Mouse (Mus musculus): ENCODE results near the gene 3110070M22Rik. TPM values are rescaled to one million over a fixed set of nuclear protein-coding genes. Genes with fewer than 3 reads are reported as not detected.
"Not testable (repeated sequence)": the region's sequence is repeated elsewhere in the genome, so short reads cannot be mapped to it uniquely, and the experiment has no call there.

3110070M22Rik gene
- polyA plus RNA-seq (2015; fragmentation: Nextera tagmentation; extraction: Ambion mirVana), result 1.7 and 2.3 TPM in 2 replicates

DNA sequence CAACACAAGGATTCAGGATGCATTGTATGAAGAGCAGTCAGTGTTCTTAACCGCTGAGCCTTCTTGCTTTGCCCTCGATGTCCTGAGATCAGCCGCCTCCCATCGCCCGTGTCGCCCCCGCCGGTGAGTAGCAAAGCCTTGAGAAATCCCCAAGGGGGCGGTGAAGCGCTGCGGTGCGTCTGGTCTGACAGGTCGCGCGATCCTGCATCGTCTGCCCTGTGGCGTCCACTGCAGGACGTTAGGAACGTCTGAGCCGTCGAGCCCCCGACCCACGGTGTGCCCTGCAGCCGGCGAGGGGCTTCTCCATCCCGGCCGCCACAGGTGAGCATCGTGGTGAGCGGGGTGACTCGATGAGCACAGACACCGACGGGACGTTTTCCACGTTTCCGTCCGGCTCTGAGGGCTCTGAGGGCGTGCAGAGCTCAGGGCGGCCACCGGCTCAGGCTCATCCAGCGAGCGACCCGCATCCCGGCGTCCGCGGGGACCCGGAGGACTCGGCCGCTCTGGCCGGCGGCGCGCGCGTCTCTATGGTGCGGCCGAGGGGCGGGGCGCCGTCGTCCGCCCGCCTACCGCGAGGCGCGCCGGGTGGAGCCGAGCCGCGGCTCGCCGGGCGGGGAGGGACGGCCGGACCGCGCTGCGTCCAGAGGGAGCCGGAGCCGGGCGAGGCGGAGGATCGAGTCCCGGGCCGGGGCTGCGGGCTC, at the start of gene 3110070M22Rik, which contains the start of gene Tmem267:
TSS of gene 3110070M22Rik (minus strand) at position 504 of the 701 bp plus-strand sequence.
TSS of gene Tmem267 (plus strand) at position 160 of the 701 bp plus-strand sequence.
- Histone ChIP-seq H3K36me3 (peaks cover 47% of the 10 kb centered on the region), H3K27me3 (no peaks in the 10 kb centered on the region), H3K9ac (0 out of 2 replicates have a peak within 1 kb of the TSS, but pooled peaks have one; percentile 37), H3K4me1 (no peaks in the 10 kb centered on the region), H3K27ac (peak within 1 kb of the TSS; percentile 1; the same call in 1 of the 2 replicates), H3K9me3 (peaks cover 18% of the 10 kb centered on the region), H3K4me2 (peak within 1 kb of the TSS; percentile 41), H3K4me3 (no peak within 1 kb of the TSS)
- WGBS, result 80% methylated on average over 87 of the region's 87 CpGs
- no peak for ATAC-seq (ENCODE audit: insufficient number of reproducible peaks, insufficient read depth, low FRiP score, low TSS enrichment, low read depth)

DNA sequence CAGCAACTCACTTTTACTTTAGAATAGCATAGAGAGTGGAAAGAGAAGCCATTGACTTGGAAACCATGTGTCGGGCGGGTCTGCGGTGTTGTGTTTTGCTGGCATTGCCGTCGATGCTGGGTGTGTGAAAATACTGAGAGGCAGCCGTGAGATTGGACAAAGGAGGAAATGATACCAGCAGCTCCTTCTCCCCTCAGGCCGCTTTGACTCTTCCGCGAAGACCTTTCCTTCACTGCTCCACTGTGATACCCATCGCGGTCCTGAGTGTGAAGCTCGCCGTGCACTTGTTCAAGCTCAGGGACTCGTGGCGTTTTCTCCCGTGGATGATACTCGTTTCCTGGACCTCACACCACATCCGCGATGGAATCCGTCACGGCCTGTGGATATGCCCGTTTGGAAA, 6.8 kb upstream of the 3110070M22Rik start:
- H3K4me3 ChIP-seq, H3K9ac ChIP-seq, H3K27me3 ChIP-seq, H3K36me3 ChIP-seq, H3K27ac ChIP-seq, H3K4me1 ChIP-seq, H3K4me2 ChIP-seq: not testable (repeated sequence)
- peak; percentile 16; the same call in 1 of the 2 replicates for ATAC-seq (ENCODE audit: insufficient number of reproducible peaks, insufficient read depth, low FRiP score, low TSS enrichment, low read depth)
- peaks cover 21% of the 10 kb centered on the region for H3K9me3 ChIP-seq
- 94% methylated on average over 13 of the region's 22 CpGs for WGBS

DNA sequence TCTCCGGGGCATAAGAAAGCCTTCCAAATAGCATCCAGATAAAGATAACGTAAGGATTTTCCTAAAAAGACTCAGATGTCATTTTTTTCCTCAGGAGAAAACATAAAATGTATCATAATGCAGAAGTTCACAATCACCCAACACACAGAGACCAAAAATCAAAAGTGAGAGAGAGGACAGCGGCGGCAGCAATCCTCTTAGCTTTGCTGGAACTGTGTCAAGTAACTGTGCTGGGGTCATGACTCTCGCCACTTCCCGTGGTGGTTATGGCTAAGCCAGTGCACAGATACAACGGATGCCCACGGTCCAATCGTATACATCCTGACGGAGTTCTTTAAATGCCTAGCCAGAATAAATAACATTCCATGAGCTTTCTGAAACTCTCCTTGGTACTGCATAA, 3.9 kb upstream of the 3110070M22Rik start:
- H3K9ac ChIP-seq; ATAC-seq (ENCODE audit: insufficient number of reproducible peaks, insufficient read depth, low FRiP score, low TSS enrichment, low read depth): not testable (repeated sequence)
- 91% methylated on average over 10 of the region's 10 CpGs for WGBS

DNA sequence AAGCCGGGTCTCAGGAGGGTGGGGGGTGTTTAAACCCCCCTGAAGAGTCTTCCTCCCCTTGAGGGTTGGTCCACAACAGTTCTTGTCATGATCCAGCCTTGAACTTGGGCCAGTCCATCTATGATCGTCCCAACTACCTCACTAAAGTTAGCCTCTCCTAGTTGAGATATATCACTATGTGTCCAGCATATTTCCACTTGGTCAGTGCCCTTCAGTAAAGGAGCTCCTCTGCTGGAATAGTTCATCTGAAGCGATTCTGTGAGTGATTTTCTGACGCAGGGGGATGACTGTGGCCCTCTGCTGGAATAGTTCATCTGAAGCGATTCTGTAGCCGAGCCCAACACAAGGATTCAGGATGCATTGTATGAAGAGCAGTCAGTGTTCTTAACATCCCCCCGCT, 829 bp downstream of the 3110070M22Rik start:
- no peak for ATAC-seq (ENCODE audit: insufficient number of reproducible peaks, insufficient read depth, low FRiP score, low TSS enrichment, low read depth)
- no peaks in the 10 kb centered on the region for H3K4me1 ChIP-seq
- peaks cover 51% of the 10 kb centered on the region for H3K36me3 ChIP-seq
- peaks cover 18% of the 10 kb centered on the region for H3K9me3 ChIP-seq
- no peak overlapping the region for H3K27ac ChIP-seq
- no peak overlapping the region for H3K4me3 ChIP-seq
- H3K4me2 ChIP-seq, result peak overlapping the region; percentile 41
- H3K27me3 ChIP-seq, result no peaks in the 10 kb centered on the region
- 56% methylated on average over 7 of the region's 7 CpGs for whole genome bisulfite sequencing
- H3K9ac ChIP-seq, result no peak overlapping the region

More for the DNA sequence above, 3.9 kb upstream of the 3110070M22Rik start:
- H3K9me3 ChIP-seq, result peaks cover 22% of the 10 kb centered on the region
- H3K4me1 ChIP-seq, H3K27ac ChIP-seq, H3K4me3 ChIP-seq, H3K27me3 ChIP-seq, H3K4me2 ChIP-seq: not testable (repeated sequence)
- peaks cover 11% of the 10 kb centered on the region for H3K36me3 ChIP-seq

DNA sequence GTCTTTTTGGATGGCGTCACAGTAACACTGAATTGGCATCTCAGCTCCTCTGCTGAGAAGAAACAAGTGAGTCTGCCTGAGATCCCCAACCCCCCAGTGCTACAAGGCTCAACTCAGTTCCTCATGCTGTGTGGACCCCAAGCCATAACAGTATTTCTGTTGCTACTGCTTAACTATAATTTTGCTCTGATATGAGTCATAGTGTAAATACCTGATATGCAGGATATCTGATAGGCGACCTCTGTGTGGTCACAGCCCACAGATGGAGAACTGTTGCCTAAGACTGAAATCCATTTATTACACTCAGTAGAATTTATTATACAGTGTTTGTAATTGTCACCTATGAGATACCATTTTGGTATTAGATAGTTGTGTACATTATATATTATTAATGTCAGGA, 10.4 kb downstream of the 3110070M22Rik start:
- Histone ChIP-seq H3K36me3 (peaks cover 70% of the 10 kb centered on the region), H3K27ac (no peak overlapping the region), H3K4me2 (no peak overlapping the region), H3K4me1 (no peaks in the 10 kb centered on the region), H3K9ac (no peak overlapping the region), H3K27me3 (no peaks in the 10 kb centered on the region), H3K9me3 (no peaks in the 10 kb centered on the region), H3K4me3 (no peak overlapping the region)
- WGBS, result 89% methylated on average over 2 of the region's 2 CpGs
- ATAC-seq (ENCODE audit: insufficient number of reproducible peaks, insufficient read depth, low FRiP score, low TSS enrichment, low read depth), result no peak

DNA sequence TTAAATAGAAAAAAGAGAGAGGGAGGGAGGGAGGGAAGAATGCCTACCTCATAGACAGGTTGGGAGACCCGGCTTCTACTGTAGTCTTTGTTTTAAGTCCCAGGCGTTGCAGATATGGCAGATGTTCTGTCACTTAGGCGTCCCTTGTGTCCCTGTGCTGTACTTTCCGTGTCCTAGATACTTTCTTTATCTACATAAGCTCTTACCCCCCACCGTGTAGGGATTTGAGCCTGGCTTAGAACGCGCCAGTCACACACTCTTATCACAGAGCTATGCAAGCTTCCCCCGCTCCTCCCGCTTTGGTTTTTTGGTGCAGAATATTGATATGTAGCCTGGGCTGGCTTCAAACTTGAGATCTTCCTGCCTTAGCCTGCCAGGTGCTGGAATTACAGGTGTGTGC, 11.6 kb downstream of the 3110070M22Rik start:
- H3K9ac ChIP-seq, result no peak overlapping the region
- no peak for ATAC-seq (ENCODE audit: insufficient number of reproducible peaks, insufficient read depth, low FRiP score, low TSS enrichment, low read depth)
- no peak overlapping the region for H3K4me3 ChIP-seq
- no peaks in the 10 kb centered on the region for H3K4me1 ChIP-seq
- 90% methylated on average over 9 of the region's 9 CpGs for WGBS
- no peak overlapping the region for H3K27ac ChIP-seq
- H3K27me3 ChIP-seq, result no peaks in the 10 kb centered on the region
- peaks cover 77% of the 10 kb centered on the region for H3K36me3 ChIP-seq
- no peaks in the 10 kb centered on the region for H3K9me3 ChIP-seq
- no peak overlapping the region for H3K4me2 ChIP-seq

DNA sequence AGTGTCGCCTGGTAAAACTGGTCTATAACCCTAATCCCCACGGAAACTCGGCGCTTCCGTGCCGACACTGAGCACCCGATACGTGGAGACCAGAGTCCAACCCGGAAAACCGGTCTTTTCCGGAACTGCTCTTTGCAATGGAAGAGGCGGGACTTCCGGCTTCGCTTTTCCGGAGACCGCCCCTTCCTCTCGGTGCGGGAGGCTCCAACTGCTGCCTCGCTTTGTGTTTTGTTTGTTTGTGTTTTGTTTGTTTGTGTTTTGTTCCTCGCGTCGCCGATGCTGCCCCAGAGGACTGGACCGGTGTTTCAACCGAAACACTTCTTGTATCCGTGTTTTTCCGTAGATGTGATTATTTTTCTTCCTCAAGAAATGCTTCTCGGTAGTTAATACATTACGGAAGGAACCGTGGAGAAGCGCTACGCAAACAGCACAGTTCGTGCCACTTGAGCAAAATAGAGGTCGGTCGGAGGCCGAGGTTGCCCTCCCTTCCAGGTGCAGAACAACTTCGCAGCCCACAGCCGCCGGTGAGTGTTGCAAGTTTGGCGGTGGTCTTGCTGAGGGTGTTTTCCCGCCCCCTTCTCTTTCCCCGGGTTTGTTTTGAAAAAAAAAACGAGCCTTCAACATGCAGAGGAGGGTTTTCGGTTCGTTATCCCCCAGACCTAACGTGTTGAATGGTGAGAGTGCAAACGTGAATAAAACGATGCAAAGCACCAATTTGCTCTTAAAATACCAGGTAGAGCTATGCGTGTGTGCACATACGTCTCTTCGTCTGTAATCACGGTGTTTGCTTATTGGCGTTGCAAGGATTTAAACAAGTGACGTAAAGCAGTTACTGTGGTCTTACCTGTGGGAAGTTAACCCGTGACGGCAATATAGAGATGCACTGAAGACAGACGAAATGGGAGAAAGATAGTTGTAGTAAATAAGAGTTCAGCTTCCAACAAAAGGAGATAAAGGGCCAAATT, 25.3 kb downstream of the 3110070M22Rik start, which contains the start of gene 4833420G17Rik:
TSS of gene 4833420G17Rik (plus strand) at position 173 of the 965 bp plus-strand sequence.
- peak; percentile 94 for ATAC-seq (ENCODE audit: insufficient number of reproducible peaks, insufficient read depth, low FRiP score, low TSS enrichment, low read depth)
- 8% methylated on average over 57 of the region's 57 CpGs for WGBS
- Histone ChIP-seq H3K27ac (peak within 1 kb of the TSS; percentile 66), H3K4me2 (peak within 1 kb of the TSS; percentile 78), H3K4me3 (peak within 1 kb of the TSS; percentile 71), H3K36me3 (peaks cover 28% of the 10 kb centered on the region), H3K27me3 (no peaks in the 10 kb centered on the region), H3K9ac (peak within 1 kb of the TSS; percentile 87), H3K4me1 (peaks cover 14% of the 10 kb centered on the region), H3K9me3 (no peaks in the 10 kb centered on the region)

DNA sequence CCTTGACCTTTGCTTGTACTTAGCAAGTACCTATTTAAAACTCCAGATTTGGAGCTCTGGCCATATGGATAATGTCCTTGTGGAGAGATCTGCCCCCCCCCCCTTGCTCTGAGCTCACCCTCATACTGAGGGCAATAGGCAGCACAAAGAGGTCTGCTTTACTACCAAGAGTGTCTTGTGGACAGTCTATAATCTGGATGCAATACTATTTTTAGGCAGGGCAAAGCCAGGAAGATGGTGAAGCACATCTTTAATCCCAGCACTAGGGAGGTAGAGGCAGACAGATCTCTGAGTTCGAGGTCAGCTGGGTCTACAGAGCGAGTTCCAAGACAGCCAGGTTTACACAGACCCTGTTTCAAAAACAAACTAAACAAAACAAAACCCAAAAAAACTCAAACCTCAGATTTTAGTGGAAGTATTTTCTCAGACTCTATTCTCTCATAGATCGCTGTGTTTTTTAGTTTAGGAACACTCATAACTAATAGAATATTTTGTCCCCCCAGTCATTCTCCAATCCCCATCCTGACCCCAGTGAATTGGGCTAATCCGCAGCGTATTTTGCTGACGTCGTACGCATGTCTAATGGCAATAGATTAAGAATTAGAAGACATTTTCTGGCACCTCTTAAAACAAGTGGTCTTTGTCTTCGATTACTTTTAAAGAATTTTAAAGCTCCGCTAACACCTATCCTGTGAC, 26.1 kb downstream of the 3110070M22Rik start:
- Histone ChIP-seq H3K4me2 (peak overlapping the region; percentile 78), H3K4me1 (peaks cover 14% of the 10 kb centered on the region), H3K27me3 (no peaks in the 10 kb centered on the region), H3K36me3 (peaks cover 19% of the 10 kb centered on the region), H3K9ac (peak overlapping the region; percentile 87), H3K4me3 (peak overlapping the region; percentile 71), H3K9me3 (no peaks in the 10 kb centered on the region), H3K27ac (peak overlapping the region; percentile 66)
- 15% methylated on average over 10 of the region's 10 CpGs for WGBS
- ATAC-seq (ENCODE audit: insufficient number of reproducible peaks, insufficient read depth, low FRiP score, low TSS enrichment, low read depth), result peak; percentile 35; the same call in 1 of the 2 replicates

DNA sequence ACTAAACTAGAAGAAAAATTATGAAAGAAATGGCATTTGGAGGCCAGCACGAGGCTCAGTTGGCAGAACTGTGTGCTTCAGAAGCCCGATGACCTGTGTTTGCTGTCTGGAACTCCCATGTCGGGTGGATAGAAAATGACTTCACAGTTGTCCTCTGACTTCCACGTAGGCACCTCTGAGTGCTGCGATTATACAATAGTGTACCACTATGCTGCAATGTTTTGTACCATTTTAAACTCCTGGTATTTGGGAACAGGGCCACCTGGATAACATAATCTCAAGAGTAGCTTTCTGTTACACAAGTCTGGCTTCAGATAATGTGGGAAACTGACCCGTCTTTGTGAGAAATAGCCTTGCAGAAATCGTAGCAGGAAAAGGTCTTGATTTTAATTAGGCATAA, 31.8 kb downstream of the 3110070M22Rik start:
- H3K27me3 ChIP-seq, result no peaks in the 10 kb centered on the region
- peaks cover 41% of the 10 kb centered on the region for H3K36me3 ChIP-seq
- no peaks in the 10 kb centered on the region for H3K4me1 ChIP-seq
- H3K9ac ChIP-seq, result no peak overlapping the region
- no peaks in the 10 kb centered on the region for H3K9me3 ChIP-seq
- H3K4me3 ChIP-seq, result no peak overlapping the region
- H3K27ac ChIP-seq, result no peak overlapping the region
- H3K4me2 ChIP-seq, result no peak overlapping the region
- ATAC-seq (ENCODE audit: insufficient number of reproducible peaks, insufficient read depth, low FRiP score, low TSS enrichment, low read depth), result no peak
- WGBS, result 90% methylated on average over 7 of the region's 7 CpGs

DNA sequence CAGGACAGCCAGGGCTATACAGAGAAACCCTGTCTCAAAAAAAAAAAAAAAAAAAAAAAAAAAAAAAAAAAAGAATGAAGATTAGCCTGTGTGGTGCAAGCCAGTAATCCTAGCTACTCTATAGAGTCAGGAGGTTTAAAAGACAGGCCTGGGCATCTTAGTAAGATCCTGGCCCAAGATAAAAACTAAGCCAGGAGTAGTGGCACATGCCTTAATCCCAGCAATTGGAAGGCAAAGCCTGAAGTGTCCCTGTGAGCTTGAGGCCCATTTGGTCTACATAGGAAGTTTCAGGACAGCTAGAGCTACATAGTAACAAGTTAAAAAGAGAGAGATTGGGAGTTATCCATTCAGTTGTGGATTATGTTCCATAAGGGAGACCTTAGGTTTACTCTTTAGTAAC, 33.1 kb downstream of the 3110070M22Rik start:
- Histone ChIP-seq H3K27me3 (no peaks in the 10 kb centered on the region), H3K4me2 (no peak overlapping the region), H3K36me3 (peaks cover 54% of the 10 kb centered on the region), H3K4me1 (no peaks in the 10 kb centered on the region), H3K9me3 (no peaks in the 10 kb centered on the region), H3K9ac (no peak overlapping the region), H3K27ac (no peak overlapping the region), H3K4me3 (no peak overlapping the region)
- no peak for ATAC-seq (ENCODE audit: insufficient number of reproducible peaks, insufficient read depth, low FRiP score, low TSS enrichment, low read depth)

DNA sequence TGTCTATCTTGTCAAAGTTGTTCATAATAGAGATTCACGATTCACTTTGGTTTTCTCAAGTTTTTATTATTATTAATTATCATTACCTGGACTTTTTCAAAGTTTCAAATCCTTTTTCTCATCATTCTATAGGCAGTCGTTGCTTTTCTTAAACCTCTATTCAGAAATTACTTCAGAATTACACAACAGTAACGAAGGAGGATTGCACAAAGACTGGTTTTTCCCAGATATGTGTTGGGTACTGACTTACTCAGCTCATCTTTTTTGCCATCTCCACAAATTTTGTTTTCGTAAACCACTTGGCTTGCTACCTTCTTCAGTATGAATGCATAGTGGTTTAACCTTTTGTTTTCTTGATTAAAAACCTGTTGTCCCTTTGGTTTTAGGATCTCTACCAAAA, 34.6 kb downstream of the 3110070M22Rik start:
- Histone ChIP-seq H3K9me3 (no peaks in the 10 kb centered on the region), H3K27me3 (no peaks in the 10 kb centered on the region), H3K9ac (no peak overlapping the region), H3K4me1 (no peaks in the 10 kb centered on the region), H3K4me3 (no peak overlapping the region), H3K36me3 (peaks cover 58% of the 10 kb centered on the region), H3K4me2 (no peak overlapping the region), H3K27ac (no peak overlapping the region)
- WGBS, result 95% methylated on average over 4 of the region's 4 CpGs
- no peak for ATAC-seq (ENCODE audit: insufficient number of reproducible peaks, insufficient read depth, low FRiP score, low TSS enrichment, low read depth)
